8 mouse cellular contexts compared by ENCODE assay signal in genomic region chr19:22915868-22916642, GRCm38 (mm10).
DNase-seq lines count a peak whose midpoint lies in the region; ATAC-seq and TF ChIP-seq lines count a peak whose summit lies in the region.

No protein-coding gene starts in this region.

- no peaks in the 10 kb centered on the region; the same call in 1 of the 2 replicates for H3K4me1 ChIP-seq in bone marrow, adult 2 months (ENCODE audit: control insufficient read depth, insufficient read depth, low read length)
- peaks cover 14% of the 10 kb centered on the region for H3K4me1 ChIP-seq in embryonic facial prominence, embryonic 15.5 days
- H3K4me1 ChIP-seq in heart, embryonic 11.5 days (ENCODE audit: control insufficient read depth, insufficient read depth, low read length) = peaks cover 4% of the 10 kb centered on the region; the same call in 1 of the 2 replicates
- peaks cover 13% of the 10 kb centered on the region for H3K4me1 ChIP-seq in kidney, embryonic 15.5 days
- H3K4me1 ChIP-seq in limb, embryonic 15.5 days = peaks cover 14% of the 10 kb centered on the region

- H3K27me3 ChIP-seq in embryonic facial prominence, embryonic 15.5 days = no peaks in the 10 kb centered on the region
- H3K27me3 ChIP-seq in heart, embryonic 11.5 days (ENCODE audit: control insufficient read depth, insufficient read depth, low read length) = no peaks in the 10 kb centered on the region
- no peaks in the 10 kb centered on the region for H3K27me3 ChIP-seq in kidney, embryonic 15.5 days
- no peaks in the 10 kb centered on the region for H3K27me3 ChIP-seq in limb, embryonic 15.5 days

- 25% methylated on average over 16 of the region's 16 CpGs for WGBS in bone marrow, adult 2 months
- 13% methylated on average over 16 of the region's 16 CpGs for WGBS in embryonic facial prominence, embryonic 15.5 days
- 22% methylated on average over 16 of the region's 16 CpGs for WGBS in heart, embryonic 11.5 days (ENCODE audit: insufficient replicate concordance)
- WGBS in kidney, embryonic 15.5 days = 18% methylated on average over 16 of the region's 16 CpGs
- WGBS in limb, embryonic 15.5 days = 16% methylated on average over 16 of the region's 16 CpGs

- no peak overlapping the region for H3K9ac ChIP-seq in embryonic facial prominence, embryonic 15.5 days
- no peak overlapping the region for H3K9ac ChIP-seq in heart, embryonic 11.5 days (ENCODE audit: low read depth, low read length)
- H3K9ac ChIP-seq in kidney, embryonic 15.5 days = no peak overlapping the region
- no peak overlapping the region for H3K9ac ChIP-seq in limb, embryonic 15.5 days

- peak; percentile 60; the same call in 1 of the 2 replicates for ATAC-seq in embryonic facial prominence, embryonic 15.5 days (ENCODE audit: insufficient number of reproducible peaks, low FRiP score, low TSS enrichment, low read depth)
- ATAC-seq in heart, embryonic 11.5 days (replicated peaks; ENCODE audit: insufficient number of reproducible peaks, low FRiP score, low TSS enrichment) = no peak
- ATAC-seq in kidney, embryonic 15.5 days (replicated peaks; ENCODE audit: low FRiP score) = peak; percentile 74
- peak; percentile 5; the same call in 1 of the 2 replicates for ATAC-seq in limb, embryonic 15.5 days (ENCODE audit: insufficient number of reproducible peaks, low FRiP score, low TSS enrichment, low read depth)
- ATAC-seq in monocyte, adult 5-6 weeks (replicated peaks; ENCODE audit: insufficient number of reproducible peaks, low FRiP score, low TSS enrichment, poor library complexity, severe bottlenecking) = 0 out of 2 replicates have a peak, but pooled peaks have one; percentile 40

- H3K4me3 ChIP-seq in bone marrow, adult 2 months (replicated peaks; ENCODE audit: control insufficient read depth, low read depth, low read length) = no peak overlapping the region
- H3K4me3 ChIP-seq in embryonic facial prominence, embryonic 15.5 days (replicated peaks) = peak overlapping the region; percentile 33
- peak overlapping the region; percentile 31 for H3K4me3 ChIP-seq in heart, embryonic 11.5 days (ENCODE audit: low read depth, low read length)
- peak overlapping the region; percentile 33 for H3K4me3 ChIP-seq in kidney, embryonic 15.5 days (replicated peaks)
- peak overlapping the region; percentile 36 for H3K4me3 ChIP-seq in limb, embryonic 15.5 days

- H3K4me2 ChIP-seq in embryonic facial prominence, embryonic 15.5 days (replicated peaks) = peak overlapping the region; percentile 54
- H3K4me2 ChIP-seq in heart, embryonic 11.5 days = peak overlapping the region; percentile 65
- peak overlapping the region; percentile 67 for H3K4me2 ChIP-seq in kidney, embryonic 15.5 days
- peak overlapping the region; percentile 51 for H3K4me2 ChIP-seq in limb, embryonic 15.5 days

- peak; percentile 71 for TF ChIP-seq CTCF in bone marrow, adult 2 months (IDR thresholded peaks at IDR 0.05; ENCODE audit: control insufficient read depth, insufficient read depth, low read length)

- peak; percentile 98 for DNase-seq in 3T3-L1 (ENCODE audit: low read depth, low spot score)
- DNase-seq in spleen, postnatal 4 days (ENCODE audit: low spot score in 2 of 2) = peak; percentile 39 to 72

- TF ChIP-seq POLR2A in bone marrow, adult 2 months (IDR thresholded peaks at IDR 0.05; ENCODE audit: borderline replicate concordance, control insufficient read depth, low read depth, low read length) = no peak

- no peak overlapping the region for H3K27ac ChIP-seq in bone marrow, adult 2 months (ENCODE audit: control insufficient read depth, insufficient read depth, low read depth, low read length, poor library complexity)
- peak overlapping the region; percentile 79 for H3K27ac ChIP-seq in embryonic facial prominence, embryonic 15.5 days (replicated peaks)
- peak overlapping the region; percentile 37 for H3K27ac ChIP-seq in heart, embryonic 11.5 days (ENCODE audit: low read depth, low read length)
- H3K27ac ChIP-seq in kidney, embryonic 15.5 days = peak overlapping the region; percentile 79
- peak overlapping the region; percentile 79 for H3K27ac ChIP-seq in limb, embryonic 15.5 days

- H3K9me3 ChIP-seq in embryonic facial prominence, embryonic 15.5 days (replicated peaks) = 0 out of 2 replicates have a peak, but pooled peaks cover 1% of the 10 kb centered on the region
- no peaks in the 10 kb centered on the region for H3K9me3 ChIP-seq in heart, embryonic 11.5 days (replicated peaks; ENCODE audit: control insufficient read depth, low read length)
- no peaks in the 10 kb centered on the region for H3K9me3 ChIP-seq in kidney, embryonic 15.5 days (replicated peaks)
- H3K9me3 ChIP-seq in limb, embryonic 15.5 days = no peaks in the 10 kb centered on the region

- no peaks in the 10 kb centered on the region for H3K36me3 ChIP-seq in embryonic facial prominence, embryonic 15.5 days
- no peaks in the 10 kb centered on the region for H3K36me3 ChIP-seq in heart, embryonic 11.5 days (ENCODE audit: control insufficient read depth, insufficient read depth, low read length)
- 0 out of 2 replicates have a peak, but pooled peaks cover under 1% of the 10 kb centered on the region for H3K36me3 ChIP-seq in kidney, embryonic 15.5 days
- no peaks in the 10 kb centered on the region for H3K36me3 ChIP-seq in limb, embryonic 15.5 days
